Mouse (Mus musculus) liver, adult 2 months (tissue): Measurements from ENCODE around the gene Gm13290.

Experiments
- CTCF ChIP-seq: fragments of 200-500 bp; IDR thresholded peaks from 2 replicates; pipeline ENCODE4 v1.5.1; 2011; ENCODE audit warnings: low read depth, low read length, control low read depth
- POLR2A ChIP-seq: fragments of 200-500 bp; IDR thresholded peaks from 2 replicates; pipeline ENCODE4 v1.6.1; 2011; ENCODE audit warnings: low read length, control low read depth; ENCODE audit not compliant: insufficient read depth; ENCODE audit errors: extremely low read depth

GRCm38 (mm10) chr4:88822995-88823394, 49.4 kb downstream of the Gm13290 start:
- TF ChIP-seq CTCF (no peak; the same call in 1 of the 2 replicates), POLR2A (no peak)
